Mouse (Mus musculus): ENCODE results near the gene C1qb. TPM values are rescaled to one million over a fixed set of nuclear protein-coding genes. Genes with fewer than 3 reads are reported as not detected.

Gene C1qb
- polyA plus RNA-seq, 1 experiment from 2014 or later, result 81.2 TPM

- DNase-seq (ENCODE audit: low spot score) (no peak), ATAC-seq (replicated peaks; ENCODE audit: low FRiP score) (no peak)
- 80% methylated on average over 6 of the region's 6 CpGs for WGBS
- H3K9me3 ChIP-seq (ENCODE audit: control insufficient read depth, low read length), result no peaks in the 10 kb centered on the region
- H3K4me1 ChIP-seq (replicated peaks; ENCODE audit: control insufficient read depth, insufficient read depth, low read length), result no peaks in the 10 kb centered on the region
- H3K36me3 ChIP-seq (ENCODE audit: control insufficient read depth, insufficient read depth, low read length), result no peaks in the 10 kb centered on the region
- no peak overlapping the region for H3K9ac ChIP-seq (ENCODE audit: low read depth, low read length)
- H3K4me2 ChIP-seq, result no peak overlapping the region
- H3K27me3 ChIP-seq (replicated peaks; ENCODE audit: control insufficient read depth, insufficient read depth, low read length), result peaks cover 3% of the 10 kb centered on the region; the same call in 1 of the 2 replicates
- H3K27ac ChIP-seq (ENCODE audit: low read depth, low read length), result no peak overlapping the region
- no peak overlapping the region for H3K4me3 ChIP-seq (ENCODE audit: low read depth, low read length)
These were observed 38.8 kb downstream of the C1qb start for GRCm38 (mm10) chr4:136847166-136847565.

- no peak overlapping the region for H3K27ac ChIP-seq (ENCODE audit: low read depth, low read length)
- no peak overlapping the region for H3K9ac ChIP-seq (ENCODE audit: low read depth, low read length)
- no peaks in the 10 kb centered on the region for H3K9me3 ChIP-seq (ENCODE audit: control insufficient read depth, low read length)
- no peaks in the 10 kb centered on the region for H3K36me3 ChIP-seq (ENCODE audit: control insufficient read depth, insufficient read depth, low read length)
- DNase-seq (ENCODE audit: low spot score), result no peak
- no peak for ATAC-seq (replicated peaks; ENCODE audit: low FRiP score)
- no peak overlapping the region for H3K4me2 ChIP-seq
- no peak overlapping the region for H3K4me3 ChIP-seq (ENCODE audit: low read depth, low read length)
- peaks cover 22% of the 10 kb centered on the region for H3K27me3 ChIP-seq (replicated peaks; ENCODE audit: control insufficient read depth, insufficient read depth, low read length)
- H3K4me1 ChIP-seq (replicated peaks; ENCODE audit: control insufficient read depth, insufficient read depth, low read length), result no peaks in the 10 kb centered on the region
- 70% methylated on average over 10 of the region's 10 CpGs for WGBS
These were observed 43.2 kb downstream of the C1qb start for GRCm38 (mm10) chr4:136842802-136843201.

GRCm38 (mm10) chr4:136842033-136842432 lies 44.0 kb downstream of the C1qb start:
- ATAC-seq (replicated peaks; ENCODE audit: low FRiP score) (no peak), DNase-seq (ENCODE audit: low spot score) (no peak)
- Histone ChIP-seq H3K4me1 (replicated peaks; ENCODE audit: control insufficient read depth, insufficient read depth, low read length) (no peaks in the 10 kb centered on the region), H3K36me3 (ENCODE audit: control insufficient read depth, insufficient read depth, low read length) (no peaks in the 10 kb centered on the region), H3K9me3 (ENCODE audit: control insufficient read depth, low read length) (no peaks in the 10 kb centered on the region), H3K4me3 (ENCODE audit: low read depth, low read length) (no peak overlapping the region), H3K4me2 (no peak overlapping the region), H3K27ac (ENCODE audit: low read depth, low read length) (no peak overlapping the region), H3K9ac (ENCODE audit: low read depth, low read length) (no peak overlapping the region), H3K27me3 (replicated peaks; ENCODE audit: control insufficient read depth, insufficient read depth, low read length) (peaks cover 29% of the 10 kb centered on the region)
- WGBS, result 55% methylated on average over 4 of the region's 4 CpGs

GRCm38 (mm10) chr4:136841056-136841455 lies 44.9 kb downstream of the C1qb start:
- Histone ChIP-seq H3K4me2 (no peak overlapping the region), H3K36me3 (ENCODE audit: control insufficient read depth, insufficient read depth, low read length) (no peaks in the 10 kb centered on the region), H3K27me3 (replicated peaks; ENCODE audit: control insufficient read depth, insufficient read depth, low read length) (peaks cover 36% of the 10 kb centered on the region), H3K4me1 (replicated peaks; ENCODE audit: control insufficient read depth, insufficient read depth, low read length) (peaks cover 8% of the 10 kb centered on the region; the same call in 1 of the 2 replicates), H3K9ac (ENCODE audit: low read depth, low read length) (no peak overlapping the region), H3K4me3 (ENCODE audit: low read depth, low read length) (no peak overlapping the region), H3K27ac (ENCODE audit: low read depth, low read length) (no peak overlapping the region), H3K9me3 (ENCODE audit: control insufficient read depth, low read length) (no peaks in the 10 kb centered on the region)
- peak; percentile 73 for DNase-seq (ENCODE audit: low spot score)
- peak; percentile 29; the same call in 1 of the 2 replicates for ATAC-seq (replicated peaks; ENCODE audit: low FRiP score)
- WGBS, result 15% methylated on average over 5 of the region's 5 CpGs

GRCm38 (mm10) chr4:136838462-136838861 lies 47.5 kb downstream of the C1qb start:
- no peak overlapping the region for H3K27ac ChIP-seq (ENCODE audit: low read depth, low read length)

GRCm38 (mm10) chr4:136838026-136838425 lies 48.0 kb downstream of the C1qb start:
- no peaks in the 10 kb centered on the region for H3K9me3 ChIP-seq (ENCODE audit: control insufficient read depth, low read length)
- no peaks in the 10 kb centered on the region for H3K36me3 ChIP-seq (ENCODE audit: control insufficient read depth, insufficient read depth, low read length)
- no peak overlapping the region for H3K4me2 ChIP-seq
- peaks cover 10% of the 10 kb centered on the region for H3K4me1 ChIP-seq (replicated peaks; ENCODE audit: control insufficient read depth, insufficient read depth, low read length)
- H3K27ac ChIP-seq (ENCODE audit: low read depth, low read length), result no peak overlapping the region
- no peak overlapping the region for H3K4me3 ChIP-seq (ENCODE audit: low read depth, low read length)
- no peak overlapping the region for H3K9ac ChIP-seq (ENCODE audit: low read depth, low read length)
- H3K27me3 ChIP-seq (replicated peaks; ENCODE audit: control insufficient read depth, insufficient read depth, low read length), result peaks cover 67% of the 10 kb centered on the region
- WGBS, result 73% methylated on average over 9 of the region's 9 CpGs
- ATAC-seq (replicated peaks; ENCODE audit: low FRiP score) (no peak), DNase-seq (ENCODE audit: low spot score) (no peak)

More at GRCm38 (mm10) chr4:136838462-136838861, 47.5 kb downstream of the C1qb start:
- H3K9ac ChIP-seq (ENCODE audit: low read depth, low read length), result no peak overlapping the region
- 50% methylated on average over 9 of the region's 9 CpGs for whole genome bisulfite sequencing
- DNase-seq (ENCODE audit: low spot score), result no peak
- no peak for ATAC-seq (replicated peaks; ENCODE audit: low FRiP score)
- no peak overlapping the region for H3K4me2 ChIP-seq
- peaks cover 62% of the 10 kb centered on the region for H3K27me3 ChIP-seq (replicated peaks; ENCODE audit: control insufficient read depth, insufficient read depth, low read length)
- peaks cover 10% of the 10 kb centered on the region for H3K4me1 ChIP-seq (replicated peaks; ENCODE audit: control insufficient read depth, insufficient read depth, low read length)
- H3K9me3 ChIP-seq (ENCODE audit: control insufficient read depth, low read length), result no peaks in the 10 kb centered on the region
- no peak overlapping the region for H3K4me3 ChIP-seq (ENCODE audit: low read depth, low read length)
- no peaks in the 10 kb centered on the region for H3K36me3 ChIP-seq (ENCODE audit: control insufficient read depth, insufficient read depth, low read length)

- no peak overlapping the region; the same call in 1 of the 2 replicates for H3K27ac ChIP-seq (ENCODE audit: low read depth, low read length)
- H3K9ac ChIP-seq (ENCODE audit: low read depth, low read length), result peak overlapping the region; percentile 60
- DNase-seq (ENCODE audit: low spot score) (no peak), ATAC-seq (replicated peaks; ENCODE audit: low FRiP score) (no peak)
- peak overlapping the region; percentile 82 for H3K4me2 ChIP-seq
- peaks cover 81% of the 10 kb centered on the region for H3K27me3 ChIP-seq (replicated peaks; ENCODE audit: control insufficient read depth, insufficient read depth, low read length)
- peak overlapping the region; percentile 71 for H3K4me3 ChIP-seq (ENCODE audit: low read depth, low read length)
- H3K36me3 ChIP-seq (ENCODE audit: control insufficient read depth, insufficient read depth, low read length), result no peaks in the 10 kb centered on the region
- H3K4me1 ChIP-seq (replicated peaks; ENCODE audit: control insufficient read depth, insufficient read depth, low read length), result peaks cover 10% of the 10 kb centered on the region
- WGBS, result 2% methylated on average over 27 of the region's 27 CpGs
- no peaks in the 10 kb centered on the region for H3K9me3 ChIP-seq (ENCODE audit: control insufficient read depth, low read length)
These were observed 49.5 kb downstream of the C1qb start for GRCm38 (mm10) chr4:136836387-136836931.

GRCm38 (mm10) chr4:136835621-136836386 lies 50.2 kb downstream of the C1qb start, which contains the start of gene Ephb2:
TSS of gene Ephb2 (minus strand) at chr4:136835988.
- H3K9me3 ChIP-seq (ENCODE audit: control insufficient read depth, low read length), result no peaks in the 10 kb centered on the region
- peak within 1 kb of the TSS; percentile 82 for H3K4me2 ChIP-seq
- H3K27me3 ChIP-seq (replicated peaks; ENCODE audit: control insufficient read depth, insufficient read depth, low read length), result peaks cover 85% of the 10 kb centered on the region
- H3K36me3 ChIP-seq (ENCODE audit: control insufficient read depth, insufficient read depth, low read length), result no peaks in the 10 kb centered on the region
- under 1% methylated on average over 86 of the region's 88 CpGs for WGBS
- H3K4me3 ChIP-seq (ENCODE audit: low read depth, low read length), result peak within 1 kb of the TSS; percentile 71
- ATAC-seq (replicated peaks; ENCODE audit: low FRiP score) (peak; percentile 69; the same call in 1 of the 2 replicates), DNase-seq (ENCODE audit: low spot score) (peak; percentile 82)
- H3K27ac ChIP-seq (ENCODE audit: low read depth, low read length), result no peak within 1 kb of the TSS; the same call in 1 of the 2 replicates
- H3K4me1 ChIP-seq (replicated peaks; ENCODE audit: control insufficient read depth, insufficient read depth, low read length), result peaks cover 11% of the 10 kb centered on the region
- peak within 1 kb of the TSS; percentile 60 for H3K9ac ChIP-seq (ENCODE audit: low read depth, low read length)

All from liver, embryonic 11.5 days (tissue).